Mouse (Mus musculus): ENCODE measurements at regions not wholly inside any gene's neighbourhood (a gene's known extent, or its start where the extent isn't known, plus 50 kb on each side); places are given as distances from the start of the nearest gene placed in this dataset.
A peak's percentile ranks its signal among the peaks of the same experiment; 100 is the strongest.
"Not testable (repeated sequence)": the region's sequence is repeated elsewhere in the genome, so short reads cannot be mapped to it uniquely, and the experiment has no call there.

GRCm38 (mm10) chr6:41152101-41152500 is 116.8 kb upstream of the 2210010C04Rik start:
- 84% methylated on average over 7 of the region's 7 CpGs for WGBS

DNA sequence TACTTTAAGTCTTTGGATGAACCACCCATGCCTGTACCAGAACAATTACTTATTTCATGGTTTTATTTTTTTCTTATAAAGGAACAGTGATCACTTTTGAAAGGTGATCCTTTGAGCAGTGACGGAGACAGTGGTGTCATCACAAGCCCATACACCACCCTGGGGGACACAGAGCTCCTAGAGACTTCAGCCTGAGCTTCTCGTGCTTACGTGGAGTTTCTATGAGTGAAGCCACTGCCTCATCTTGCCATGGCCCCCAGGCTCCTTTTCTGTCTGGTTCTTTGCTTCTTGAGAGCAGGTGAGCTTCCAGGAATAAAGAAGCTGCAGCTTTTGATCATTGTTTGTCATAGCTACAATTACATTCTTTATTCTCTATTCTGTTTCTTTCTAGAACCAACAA is 116.2 kb upstream of the 2210010C04Rik start:
- Histone ChIP-seq H3K27ac (ENCODE audit: insufficient read depth, low read length) (no peak overlapping the region), H3K4me3 (replicated peaks; ENCODE audit: insufficient read depth, low read depth, low read length) (no peak overlapping the region), H3K27me3 (ENCODE audit: control insufficient read depth, insufficient read depth, low read length) (no peaks in the 10 kb centered on the region), H3K4me1 (ENCODE audit: control insufficient read depth, insufficient read depth, low read length) (no peaks in the 10 kb centered on the region)
- TF ChIP-seq POLR2A (IDR thresholded peaks at IDR 0.05; ENCODE audit: borderline replicate concordance, insufficient read depth, low read length) (no peak), CTCF (IDR thresholded peaks at IDR 0.05; ENCODE audit: borderline replicate concordance, insufficient read depth, low read depth, low read length) (no peak)
- DNase-seq, result no peak
- 81% methylated on average over 3 of the region's 3 CpGs for WGBS

More at GRCm38 (mm10) chr6:41152101-41152500, 116.8 kb upstream of the 2210010C04Rik start:
- no peak for TF ChIP-seq CTCF (IDR thresholded peaks at IDR 0.05; ENCODE audit: borderline replicate concordance, insufficient read depth, low read depth, low read length)
- TF ChIP-seq POLR2A (IDR thresholded peaks at IDR 0.05; ENCODE audit: borderline replicate concordance, insufficient read depth, low read length), result no peak
- DNase-seq, result no peak
- Histone ChIP-seq H3K27me3 (ENCODE audit: control insufficient read depth, insufficient read depth, low read length) (no peaks in the 10 kb centered on the region), H3K27ac (ENCODE audit: insufficient read depth, low read length) (no peak overlapping the region), H3K4me1 (ENCODE audit: control insufficient read depth, insufficient read depth, low read length) (no peaks in the 10 kb centered on the region), H3K4me3 (replicated peaks; ENCODE audit: insufficient read depth, low read depth, low read length) (no peak overlapping the region)

- Histone ChIP-seq H3K27me3 (ENCODE audit: control insufficient read depth, insufficient read depth, low read length) (no peaks in the 10 kb centered on the region), H3K4me3 (replicated peaks; ENCODE audit: insufficient read depth, low read depth, low read length) (no peak overlapping the region), H3K27ac (ENCODE audit: insufficient read depth, low read length) (no peak overlapping the region), H3K4me1 (ENCODE audit: control insufficient read depth, insufficient read depth, low read length) (no peaks in the 10 kb centered on the region)
- whole genome bisulfite sequencing, result 93% methylated on average over 1 of the region's 1 CpGs
- TF ChIP-seq POLR2A (IDR thresholded peaks at IDR 0.05; ENCODE audit: borderline replicate concordance, insufficient read depth, low read length) (no peak), CTCF (IDR thresholded peaks at IDR 0.05; ENCODE audit: borderline replicate concordance, insufficient read depth, low read depth, low read length) (no peak)
- no peak for DNase-seq
Observed at GRCm38 (mm10) chr6:41140916-41141315, 105.6 kb upstream of the 2210010C04Rik start.

DNA sequence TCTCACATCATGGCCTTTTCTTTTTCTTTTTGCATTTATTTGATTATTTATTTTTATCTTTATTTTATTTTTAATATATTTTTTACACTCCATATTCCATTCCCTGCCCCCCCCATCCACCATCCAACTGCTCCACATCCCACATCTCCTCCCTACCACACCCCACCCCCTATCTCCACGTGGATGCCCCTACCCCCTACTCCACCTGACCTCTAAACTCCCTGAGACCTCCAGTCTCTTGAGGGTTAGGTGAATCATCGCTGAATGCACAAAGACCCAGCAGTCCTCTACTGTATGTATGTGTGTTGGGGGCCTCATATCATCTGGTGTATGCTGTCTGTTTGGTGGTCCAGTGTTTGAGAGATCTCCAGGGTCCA is 102.1 kb upstream of the 2210010C04Rik start:
- H3K4me1 ChIP-seq (ENCODE audit: control insufficient read depth, insufficient read depth, low read length); H3K27me3 ChIP-seq (ENCODE audit: control insufficient read depth, insufficient read depth, low read length); H3K27ac ChIP-seq (ENCODE audit: insufficient read depth, low read length); DNase-seq; H3K4me3 ChIP-seq (replicated peaks; ENCODE audit: insufficient read depth, low read depth, low read length): not testable (repeated sequence)
- 51% methylated on average over 2 of the region's 2 CpGs for WGBS

- Histone ChIP-seq H3K4me3 (replicated peaks; ENCODE audit: insufficient read depth, low read depth, low read length) (no peak overlapping the region), H3K4me1 (ENCODE audit: control insufficient read depth, insufficient read depth, low read length) (no peaks in the 10 kb centered on the region), H3K27me3 (ENCODE audit: control insufficient read depth, insufficient read depth, low read length) (no peaks in the 10 kb centered on the region), H3K27ac (ENCODE audit: insufficient read depth, low read length) (no peak overlapping the region)
- WGBS, result 34% methylated on average over 6 of the region's 6 CpGs
- DNase-seq, result peak in 1 of 2 experiments; percentile 16
- peak; percentile 53; the same call in 1 of the 2 replicates for TF ChIP-seq CTCF (IDR thresholded peaks at IDR 0.05; ENCODE audit: borderline replicate concordance, insufficient read depth, low read depth, low read length)
- TF ChIP-seq POLR2A (IDR thresholded peaks at IDR 0.05; ENCODE audit: borderline replicate concordance, insufficient read depth, low read length), result no peak
Observed at GRCm38 (mm10) chr6:41136717-41137400, 101.5 kb upstream of the 2210010C04Rik start.

DNA sequence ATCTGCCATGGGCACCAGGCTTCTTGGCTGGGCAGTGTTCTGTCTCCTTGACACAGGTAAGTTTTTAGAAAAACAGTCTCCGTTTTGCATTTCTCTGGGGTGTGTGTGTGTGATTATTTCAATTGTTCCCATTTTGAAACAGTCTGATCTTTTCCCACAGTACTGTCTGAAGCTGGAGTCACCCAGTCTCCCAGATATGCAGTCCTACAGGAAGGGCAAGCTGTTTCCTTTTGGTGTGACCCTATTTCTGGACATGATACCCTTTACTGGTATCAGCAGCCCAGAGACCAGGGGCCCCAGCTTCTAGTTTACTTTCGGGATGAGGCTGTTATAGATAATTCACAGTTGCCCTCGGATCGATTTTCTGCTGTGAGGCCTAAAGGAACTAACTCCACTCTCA is 99.9 kb upstream of the 2210010C04Rik start:
- TF ChIP-seq POLR2A (IDR thresholded peaks at IDR 0.05; ENCODE audit: borderline replicate concordance, insufficient read depth, low read length), result no peak

DNA sequence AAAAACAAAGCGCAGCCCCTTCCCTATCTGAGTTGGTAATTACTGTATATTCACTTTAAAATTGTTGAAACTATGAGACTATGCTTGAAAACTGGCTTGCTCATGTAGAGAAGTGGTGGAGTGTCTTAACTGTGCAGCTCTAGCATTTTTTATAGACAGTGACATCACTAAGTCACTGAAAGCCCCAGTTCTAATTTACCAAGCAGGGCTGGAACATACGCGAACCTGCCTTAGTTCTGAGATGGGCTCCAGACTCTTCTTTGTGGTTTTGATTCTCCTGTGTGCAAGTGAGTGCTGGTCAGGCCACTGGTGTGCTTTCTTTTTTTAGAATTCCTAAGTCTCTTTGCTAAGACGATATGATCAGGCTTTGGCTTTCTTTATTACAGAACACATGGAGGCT is 94.6 kb upstream of the 2210010C04Rik start:
- no peak for TF ChIP-seq CTCF (IDR thresholded peaks at IDR 0.05; ENCODE audit: borderline replicate concordance, insufficient read depth, low read depth, low read length)
- TF ChIP-seq POLR2A (IDR thresholded peaks at IDR 0.05; ENCODE audit: borderline replicate concordance, insufficient read depth, low read length), result no peak
- 94% methylated on average over 4 of the region's 4 CpGs for WGBS
- DNase-seq, result no peak

More for the DNA sequence above, 99.9 kb upstream of the 2210010C04Rik start:
- no peaks in the 10 kb centered on the region for H3K27me3 ChIP-seq (ENCODE audit: control insufficient read depth, insufficient read depth, low read length)
- no peak overlapping the region for H3K4me3 ChIP-seq (replicated peaks; ENCODE audit: insufficient read depth, low read depth, low read length)
- H3K4me1 ChIP-seq (ENCODE audit: control insufficient read depth, insufficient read depth, low read length), result no peaks in the 10 kb centered on the region
- 80% methylated on average over 4 of the region's 4 CpGs for WGBS
- no peak for DNase-seq
- H3K27ac ChIP-seq (ENCODE audit: insufficient read depth, low read length), result no peak overlapping the region

DNA sequence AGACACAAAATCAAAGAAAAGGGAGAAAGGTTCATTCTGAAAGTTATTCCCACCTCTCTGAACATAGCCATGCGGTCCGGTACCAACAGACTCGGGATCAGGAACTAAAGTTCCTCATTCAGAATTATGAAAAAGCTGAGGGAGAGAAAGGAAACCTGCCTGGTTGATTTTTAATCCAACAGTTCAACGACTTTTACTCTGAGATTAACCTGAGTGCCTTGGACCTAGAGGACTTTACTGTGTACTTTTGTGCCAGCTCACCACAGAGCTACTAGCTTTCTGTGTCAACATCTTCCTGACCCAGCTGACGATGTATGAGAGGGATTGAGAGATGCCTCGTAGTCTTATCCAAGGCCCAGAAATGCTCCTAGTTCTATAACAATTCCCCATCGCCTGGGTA is 92.5 kb upstream of the 2210010C04Rik start:
- no peaks in the 10 kb centered on the region for H3K4me1 ChIP-seq (ENCODE audit: control insufficient read depth, insufficient read depth, low read length)
- no peak overlapping the region for H3K27ac ChIP-seq (ENCODE audit: insufficient read depth, low read length)
- H3K4me3 ChIP-seq (replicated peaks; ENCODE audit: insufficient read depth, low read depth, low read length), result no peak overlapping the region
- WGBS, result 82% methylated on average over 7 of the region's 7 CpGs
- TF ChIP-seq POLR2A (IDR thresholded peaks at IDR 0.05; ENCODE audit: borderline replicate concordance, insufficient read depth, low read length) (no peak), CTCF (IDR thresholded peaks at IDR 0.05; ENCODE audit: borderline replicate concordance, insufficient read depth, low read depth, low read length) (no peak)
- DNase-seq, result no peak
- H3K27me3 ChIP-seq (ENCODE audit: control insufficient read depth, insufficient read depth, low read length), result no peaks in the 10 kb centered on the region

More for the DNA sequence above, 94.6 kb upstream of the 2210010C04Rik start:
- Histone ChIP-seq H3K4me3 (replicated peaks; ENCODE audit: insufficient read depth, low read depth, low read length) (no peak overlapping the region), H3K27me3 (ENCODE audit: control insufficient read depth, insufficient read depth, low read length) (no peaks in the 10 kb centered on the region), H3K4me1 (ENCODE audit: control insufficient read depth, insufficient read depth, low read length) (no peaks in the 10 kb centered on the region), H3K27ac (ENCODE audit: insufficient read depth, low read length) (no peak overlapping the region)

Data from cerebellum, adult 2 months (tissue).